Mouse (Mus musculus) liver, embryonic 14.5 days (tissue): ENCODE results near the gene Atxn1.

Experiments
- CTCF ChIP-seq: IDR thresholded peaks from 2 replicates; pipeline ENCODE4 v1.5.1; 2016; ENCODE audit warnings: antibody characterized with exemption, low read depth, control low read depth
- EP300 ChIP-seq: IDR thresholded peaks from 2 replicates; pipeline ENCODE4 v1.6.1; 2016; ENCODE audit warnings: antibody characterized with exemption, low read depth

DNA sequence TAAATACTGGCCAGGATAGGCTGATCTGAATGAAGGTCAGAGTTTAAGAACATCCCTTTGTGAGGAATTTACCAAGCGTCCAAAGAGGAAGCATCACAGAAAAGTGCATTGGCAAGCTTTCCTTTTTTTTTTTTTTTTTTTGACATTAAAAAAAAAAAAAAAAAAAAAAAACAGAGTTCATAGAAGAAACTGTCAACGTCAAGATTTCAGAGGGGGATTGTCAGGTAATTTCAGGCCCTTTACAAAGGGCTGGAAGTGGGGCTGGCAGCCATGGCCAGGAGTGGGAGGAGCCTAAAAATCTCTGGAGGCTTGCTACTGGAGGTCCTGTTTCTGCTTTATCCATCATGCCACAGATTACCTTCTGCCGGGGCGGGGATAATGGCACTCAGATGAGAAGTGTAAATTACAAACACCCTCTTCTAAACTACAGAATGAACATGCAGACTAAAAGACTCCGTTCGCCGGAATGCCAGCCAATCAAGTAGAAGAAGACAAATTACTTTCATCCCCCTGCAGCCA is 9.2 kb upstream of the Atxn1 start:
- TF ChIP-seq CTCF (no peak), EP300 (no peak)
